Mouse (Mus musculus) limb, embryonic 11.5 days (tissue): ENCODE measurements around the gene Rbms1. TPM values are rescaled to one million over a fixed set of nuclear protein-coding genes. Genes with fewer than 3 reads are reported as not detected.

Experiments used
- ATAC-seq: fragments of 200-750 bp; cut with Nextera tagmentation; 2 replicates; pipeline ENCODE4 v1.8.0; 2017; ENCODE audit warnings: low read depth; ENCODE audit not compliant: insufficient number of reproducible peaks, low FRiP score, low TSS enrichment
- DNase-seq: peaks from one replicate; pipeline ENCODE4 v3.0.0-alpha.2; 2015; ENCODE audit warnings: low spot score
- H3K27ac ChIP-seq: fragments of 300-500 bp; sonication (generic); replicated peaks from 2 replicates; pipeline ENCODE4 v1.5.1; 2014; ENCODE audit warnings: low read depth, mild to moderate bottlenecking, low read length
- H3K27me3 ChIP-seq: fragments of 300-500 bp; sonication (generic); 2 replicates; pipeline ENCODE4 v1.6.1; 2014; ENCODE audit warnings: mild to moderate bottlenecking, low read length, mixed read lengths; ENCODE audit not compliant: control insufficient read depth, insufficient read depth
- H3K36me3 ChIP-seq: fragments of 300-500 bp; sonication (generic); 2 replicates; pipeline ENCODE4 v1.6.1; 2014; ENCODE audit warnings: mild to moderate bottlenecking, low read length, moderate library complexity, mixed read lengths; ENCODE audit not compliant: control insufficient read depth, insufficient read depth
- H3K4me1 ChIP-seq: fragments of 300-500 bp; sonication (generic); 2 replicates; pipeline ENCODE4 v1.6.1; 2014; ENCODE audit warnings: low read length, mixed read lengths; ENCODE audit not compliant: control insufficient read depth, insufficient read depth
- H3K4me2 ChIP-seq: fragments of 300-500 bp; sonication (generic); 2 replicates; pipeline ENCODE4 v1.6.1; 2014; ENCODE audit warnings: low read depth, mild to moderate bottlenecking, moderate library complexity; ENCODE audit not compliant: severe bottlenecking
- H3K4me3 ChIP-seq: fragments of 300-500 bp; sonication (generic); 2 replicates; pipeline ENCODE4 v1.5.1; 2014; ENCODE audit warnings: low read depth, low read length
- H3K9ac ChIP-seq: fragments of 300-500 bp; sonication (generic); 2 replicates; pipeline ENCODE4 v1.6.1; 2014; ENCODE audit warnings: mild to moderate bottlenecking, low read length
- H3K9me3 ChIP-seq: fragments of 300-500 bp; sonication (generic); 2 replicates; pipeline ENCODE4 v1.6.1; 2016; ENCODE audit warnings: low read length; ENCODE audit not compliant: control insufficient read depth
- WGBS: fragments of 180-500 bp; shearing (Covaris S2); extraction: QIAGEN DNeasy Blood & Tissue Kit; methylation state at CpG from one replicate; pipeline ENCODE4 v1.1.7; 2014; 5-methylcytosine and 5-hydroxymethylcytosine counted together
- polyA plus RNA-seq: library from polyadenylated mRNA; unstranded; fragments of >200 nt; fragmentation: Nextera tagmentation; extraction: Ambion mirVana; gene quantifications from 2 replicates; pipeline ENCODE4 v1.2.1, GENCODE M21; 2014

Rbms1 gene
- polyA plus RNA-seq, 1 experiment from 2014 or later: 111 TPM

DNA sequence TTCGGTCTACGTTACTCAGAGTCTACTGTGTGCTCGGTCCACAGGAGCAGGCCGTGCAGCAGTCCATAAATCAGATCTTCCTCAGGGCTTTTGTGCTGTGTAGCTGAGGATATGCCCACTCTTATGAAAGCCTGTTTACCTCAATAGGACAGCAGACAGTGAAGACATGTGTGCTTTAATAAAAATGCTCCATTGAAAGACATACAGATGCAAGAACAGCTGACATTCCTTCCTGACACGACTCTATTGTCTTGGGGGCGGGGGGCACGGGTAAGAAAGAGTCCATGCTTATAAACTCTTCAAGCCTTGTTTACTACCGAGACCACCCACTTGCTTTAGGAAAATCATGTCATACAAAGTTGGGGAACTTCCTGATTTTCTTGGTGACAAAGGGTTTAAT is 196.6 kb downstream of the Rbms1 start:
- ATAC-seq (no peak), DNase-seq (no peak)
- WGBS: 85% methylated on average over 8 of the region's 8 CpGs
- Histone ChIP-seq H3K9me3 (peaks cover 4% of the 10 kb centered on the region; the same call in 1 of the 2 replicates), H3K4me3 (no peak overlapping the region), H3K9ac (no peak overlapping the region), H3K27ac (no peak overlapping the region), H3K4me1 (no peaks in the 10 kb centered on the region), H3K36me3 (peaks cover 7% of the 10 kb centered on the region; the same call in 1 of the 2 replicates), H3K27me3 (no peaks in the 10 kb centered on the region), H3K4me2 (no peak overlapping the region)

DNA sequence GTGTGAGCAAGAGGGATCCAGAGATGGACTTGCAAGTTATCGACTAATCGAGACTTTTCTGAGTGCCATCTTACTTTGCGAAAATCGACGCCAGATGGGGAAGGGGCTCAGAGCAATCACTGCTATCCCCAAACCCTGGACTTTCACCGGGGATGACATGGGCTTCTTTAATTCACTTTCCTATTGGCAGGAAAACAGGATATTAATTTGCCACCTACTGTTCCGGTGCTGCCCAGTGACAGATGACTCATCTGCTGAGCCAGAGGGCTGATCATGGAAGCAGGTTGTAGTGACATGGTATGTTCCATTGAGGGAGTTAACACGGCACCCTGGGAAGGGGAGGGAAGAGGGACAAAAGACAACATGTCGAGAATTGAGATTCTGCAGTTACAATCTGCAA is 206.8 kb downstream of the Rbms1 start:
- H3K27ac ChIP-seq: no peak overlapping the region
- no peaks in the 10 kb centered on the region for H3K9me3 ChIP-seq
- H3K4me2 ChIP-seq: no peak overlapping the region
- no peaks in the 10 kb centered on the region for H3K4me1 ChIP-seq
- 89% methylated on average over 9 of the region's 9 CpGs for WGBS
- H3K4me3 ChIP-seq: no peak overlapping the region
- no peaks in the 10 kb centered on the region for H3K27me3 ChIP-seq
- no peak for ATAC-seq
- H3K36me3 ChIP-seq: no peaks in the 10 kb centered on the region; the same call in 1 of the 2 replicates
- no peak overlapping the region for H3K9ac ChIP-seq
- no peak for DNase-seq

DNA sequence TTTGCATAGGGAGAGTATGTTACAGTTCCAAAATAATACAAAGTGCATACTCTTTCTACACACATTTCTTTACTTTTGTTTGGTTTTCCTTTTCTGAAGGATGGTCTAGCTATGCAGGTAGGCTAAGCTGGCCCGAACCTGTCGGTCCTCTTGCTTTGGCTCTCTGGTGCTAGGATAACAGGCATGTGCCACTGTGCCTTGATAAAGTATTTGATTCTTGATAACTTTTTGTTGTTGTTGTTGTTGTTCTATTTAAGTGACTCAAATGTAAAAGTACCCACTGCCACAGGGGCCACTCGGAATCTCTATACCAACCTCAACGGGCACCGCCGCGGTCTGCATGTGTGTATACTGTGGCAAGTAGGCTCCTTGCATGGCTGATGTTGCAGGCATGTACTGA is 207.9 kb downstream of the Rbms1 start:
- ATAC-seq (no peak), DNase-seq (no peak)
- 98% methylated on average over 7 of the region's 7 CpGs for WGBS

DNA sequence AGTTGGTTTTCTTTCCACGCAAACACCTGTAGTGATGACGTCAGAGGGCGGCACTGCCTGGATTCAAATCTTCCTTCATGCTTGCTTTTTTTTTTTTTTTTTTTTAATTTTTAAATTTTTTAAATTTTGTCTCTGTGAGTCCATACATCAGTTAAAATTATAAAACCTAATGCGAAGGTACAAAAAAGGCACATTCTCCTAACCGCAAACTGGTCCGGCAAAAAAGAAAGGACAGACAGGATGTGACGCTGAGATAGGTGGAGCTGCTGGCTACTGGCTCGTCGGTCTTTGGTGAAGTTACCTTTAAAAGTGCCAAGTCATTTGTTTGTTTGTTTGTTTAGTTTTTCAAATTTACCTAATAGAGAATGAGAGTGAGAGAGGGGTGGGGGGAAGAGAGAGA is 211.7 kb downstream of the Rbms1 start:
- no peaks in the 10 kb centered on the region for H3K27me3 ChIP-seq
- H3K27ac ChIP-seq: no peak overlapping the region
- H3K9ac ChIP-seq: no peak overlapping the region
- no peaks in the 10 kb centered on the region for H3K4me1 ChIP-seq
- no peak for DNase-seq
- 91% methylated on average over 9 of the region's 9 CpGs for WGBS
- no peaks in the 10 kb centered on the region for H3K9me3 ChIP-seq
- no peak for ATAC-seq
- H3K36me3 ChIP-seq: no peaks in the 10 kb centered on the region; the same call in 1 of the 2 replicates
- H3K4me2 ChIP-seq: no peak overlapping the region
- no peak overlapping the region for H3K4me3 ChIP-seq

More for the DNA sequence above, 207.9 kb downstream of the Rbms1 start:
- Histone ChIP-seq H3K9ac (no peak overlapping the region), H3K4me1 (no peaks in the 10 kb centered on the region), H3K27me3 (no peaks in the 10 kb centered on the region), H3K4me2 (no peak overlapping the region), H3K27ac (no peak overlapping the region), H3K4me3 (no peak overlapping the region), H3K9me3 (no peaks in the 10 kb centered on the region), H3K36me3 (no peaks in the 10 kb centered on the region; the same call in 1 of the 2 replicates)

DNA sequence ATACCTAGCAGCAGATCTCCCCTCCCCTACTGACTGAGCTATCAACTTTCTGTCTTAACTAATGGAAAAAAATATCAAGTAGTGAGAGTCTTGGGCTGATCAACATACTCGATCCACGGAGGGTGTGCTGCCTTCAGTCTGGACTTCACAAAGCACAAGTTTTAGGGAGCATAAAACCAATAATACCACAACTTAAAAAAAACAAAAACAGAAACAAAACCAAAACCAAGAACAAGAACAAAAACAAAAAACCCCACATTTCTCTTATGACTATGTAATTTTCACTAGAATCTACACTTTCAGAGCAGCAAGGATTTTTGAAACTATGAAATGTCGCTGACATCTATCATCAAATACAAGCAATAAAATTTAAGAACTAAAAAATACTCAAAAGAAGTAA is 212.4 kb downstream of the Rbms1 start:
- Histone ChIP-seq H3K27ac (no peak overlapping the region), H3K27me3 (no peaks in the 10 kb centered on the region), H3K36me3 (no peaks in the 10 kb centered on the region; the same call in 1 of the 2 replicates), H3K9me3 (no peaks in the 10 kb centered on the region), H3K4me2 (no peak overlapping the region), H3K4me1 (no peaks in the 10 kb centered on the region), H3K9ac (no peak overlapping the region), H3K4me3 (no peak overlapping the region)
- WGBS: 89% methylated on average over 3 of the region's 3 CpGs
- no peak for DNase-seq
- ATAC-seq: no peak

DNA sequence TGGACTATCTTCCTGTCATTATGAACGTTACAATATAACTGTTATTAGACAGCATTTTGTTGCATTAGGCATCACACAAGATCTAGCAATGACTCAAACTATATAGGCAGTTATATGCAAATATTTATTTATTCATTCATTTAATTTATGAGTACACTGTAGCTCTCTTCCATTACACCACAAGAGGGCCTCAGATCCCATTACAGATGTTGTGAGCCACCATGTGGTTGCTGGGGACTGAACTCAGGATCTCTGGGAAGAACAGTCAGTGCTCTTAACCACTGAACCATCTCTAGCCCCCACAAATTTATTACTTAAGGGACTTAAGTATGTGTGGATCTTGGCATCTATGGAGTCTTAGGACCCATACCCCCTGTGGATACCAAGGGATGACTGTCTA is 214.4 kb downstream of the Rbms1 start:
- ATAC-seq: no peak

DNA sequence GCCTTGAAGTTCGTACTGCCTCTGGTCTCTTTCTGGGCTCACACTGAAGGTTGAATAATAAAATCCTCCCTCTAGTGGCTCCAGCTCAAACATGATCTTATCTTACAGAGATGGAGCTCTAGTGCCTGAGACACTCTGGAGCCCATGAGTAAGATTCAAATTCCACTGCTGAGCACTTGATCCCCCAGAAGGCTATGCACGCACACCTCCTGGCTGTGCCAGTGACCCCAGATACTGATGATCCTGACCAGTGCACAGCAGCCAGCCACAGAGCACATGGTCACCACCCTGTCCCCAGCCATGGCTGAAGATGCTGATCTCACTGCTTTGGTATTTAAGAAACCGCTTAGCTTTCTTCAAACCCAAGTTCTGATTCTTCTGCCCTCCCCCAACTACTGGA is 215.4 kb downstream of the Rbms1 start:
- Histone ChIP-seq H3K4me2 (no peak overlapping the region), H3K9me3 (no peaks in the 10 kb centered on the region), H3K36me3 (no peaks in the 10 kb centered on the region), H3K9ac (no peak overlapping the region), H3K4me3 (no peak overlapping the region), H3K27me3 (no peaks in the 10 kb centered on the region), H3K27ac (no peak overlapping the region), H3K4me1 (no peaks in the 10 kb centered on the region)
- no peak for ATAC-seq
- whole genome bisulfite sequencing: 80% methylated on average over 3 of the region's 3 CpGs
- DNase-seq: no peak

More for the DNA sequence above, 214.4 kb downstream of the Rbms1 start:
- Histone ChIP-seq H3K27ac (no peak overlapping the region), H3K36me3 (no peaks in the 10 kb centered on the region; the same call in 1 of the 2 replicates), H3K4me1 (no peaks in the 10 kb centered on the region), H3K4me2 (no peak overlapping the region), H3K9ac (no peak overlapping the region), H3K4me3 (no peak overlapping the region), H3K9me3 (no peaks in the 10 kb centered on the region), H3K27me3 (no peaks in the 10 kb centered on the region)
- DNase-seq: no peak
- WGBS: 87% methylated on average over 1 of the region's 1 CpGs

DNA sequence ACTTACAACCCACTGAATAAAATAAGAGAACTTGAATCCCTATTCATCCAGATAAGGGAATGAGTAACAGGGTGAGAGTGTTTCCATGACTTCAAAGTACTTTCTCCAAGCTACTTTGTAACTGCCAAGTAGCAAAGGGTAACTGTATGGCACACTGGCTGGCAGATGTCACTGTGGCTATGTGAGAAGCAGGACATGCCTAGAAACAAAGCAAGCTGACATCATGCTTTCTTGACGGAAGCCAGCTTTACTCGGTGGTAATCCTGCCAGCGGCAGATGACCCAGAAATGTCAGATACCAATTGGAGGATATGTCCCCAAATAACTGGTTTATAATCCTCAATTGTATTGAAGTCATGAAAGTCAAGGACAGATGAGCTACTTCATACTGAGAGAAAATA is 218.3 kb downstream of the Rbms1 start:
- ATAC-seq (no peak), DNase-seq (no peak)
- H3K4me2 ChIP-seq: no peak overlapping the region
- WGBS: 85% methylated on average over 3 of the region's 3 CpGs
- H3K9ac ChIP-seq: no peak overlapping the region
- H3K4me3 ChIP-seq: no peak overlapping the region
- no peaks in the 10 kb centered on the region for H3K9me3 ChIP-seq
- H3K27me3 ChIP-seq: no peaks in the 10 kb centered on the region
- no peaks in the 10 kb centered on the region for H3K36me3 ChIP-seq
- no peaks in the 10 kb centered on the region for H3K4me1 ChIP-seq
- H3K27ac ChIP-seq: no peak overlapping the region

DNA sequence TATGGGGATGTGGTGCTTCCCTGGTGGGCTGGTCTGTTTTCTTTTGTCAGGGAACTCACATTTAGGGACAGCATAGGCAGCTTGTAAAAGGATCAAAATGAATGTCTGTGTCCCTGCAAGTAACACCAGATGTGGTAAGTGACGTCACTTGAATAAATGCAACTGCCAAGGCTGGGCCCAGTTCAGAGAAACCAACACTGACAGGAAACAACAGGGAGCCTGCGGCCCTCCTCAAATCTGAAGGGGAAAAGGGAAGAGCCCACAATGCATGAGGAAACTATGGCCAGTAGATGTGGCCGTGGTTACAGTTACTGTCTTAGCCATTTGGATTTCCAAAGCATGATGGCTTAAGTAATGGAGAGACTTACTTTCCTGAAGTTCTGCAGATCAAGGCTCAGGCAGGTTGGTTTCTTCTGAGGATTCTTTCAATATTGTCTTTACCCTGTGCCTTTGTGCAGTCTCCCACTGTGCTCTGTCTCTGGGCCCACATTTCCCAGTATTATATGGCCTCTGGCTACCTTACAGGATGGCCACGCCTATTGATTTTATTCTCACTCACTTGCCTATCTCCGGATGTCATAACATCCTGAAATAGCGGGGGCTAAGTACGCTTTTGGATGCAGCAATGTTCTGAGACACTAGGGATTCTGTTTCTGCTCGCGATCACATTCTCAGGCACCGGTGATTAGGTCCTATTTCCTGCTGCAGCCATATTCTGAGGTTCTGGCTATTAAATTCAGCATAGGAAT is 223.4 kb downstream of the Rbms1 start:
- Histone ChIP-seq H3K4me2 (no peak overlapping the region), H3K27ac (no peak overlapping the region), H3K9ac (no peak overlapping the region), H3K27me3 (no peaks in the 10 kb centered on the region), H3K4me3 (no peak overlapping the region), H3K4me1 (no peaks in the 10 kb centered on the region), H3K9me3 (no peaks in the 10 kb centered on the region), H3K36me3 (no peaks in the 10 kb centered on the region)
- ATAC-seq: no peak
- WGBS: 85% methylated on average over 10 of the region's 10 CpGs
- no peak for DNase-seq
